Mouse (Mus musculus): ENCODE measurements at regions not wholly inside any gene's neighbourhood (a gene's known extent, or its start where the extent isn't known, plus 50 kb on each side); places are given as distances from the start of the nearest gene placed in this dataset.

DNA sequence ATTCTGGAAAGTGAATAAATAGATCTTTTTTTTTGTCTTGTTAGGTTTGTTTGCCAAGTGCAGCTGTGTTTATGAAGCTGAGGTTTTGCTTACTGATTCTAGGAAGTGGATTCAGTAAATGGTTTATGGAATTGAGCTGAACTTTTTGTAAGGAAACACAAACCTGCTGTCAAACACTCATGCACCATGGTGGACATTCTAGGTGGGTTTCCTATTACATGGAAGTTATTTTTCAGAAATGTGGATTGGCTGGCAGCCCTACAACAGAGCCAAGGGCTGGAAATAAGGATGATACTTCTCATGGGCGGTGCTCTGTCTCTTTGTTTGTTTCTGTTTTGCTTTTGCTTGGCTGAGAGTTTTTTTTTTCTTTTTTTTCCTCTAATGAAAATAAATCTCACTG, 508.5 kb upstream of the Kif2a start:
- TF ChIP-seq CTCF (conservative IDR thresholded peaks at IDR 0.05; ENCODE audit: low read length) (no peak), NANOG (IDR thresholded peaks at IDR 0.05; ENCODE audit: borderline replicate concordance, low read length) (no peak), POU5F1 (IDR thresholded peaks at IDR 0.05; ENCODE audit: borderline replicate concordance, low read length) (no peak)

Data from E14TG2a.4 (cell line).